In genomic region chr4:137660364-137661077, GRCm38 (mm10) we compare ENCODE assay signal across 8 mouse cellular contexts. TPM values are rescaled to one million over a fixed set of nuclear protein-coding genes. Genes with fewer than 3 reads are reported as not detected.
DNase-seq lines count a peak whose midpoint lies in the region; ATAC-seq and TF ChIP-seq lines count a peak whose summit lies in the region.
"Had no signal": no experiment of that assay in that cellular context is flagged by ENCODE, and none has a peak within 500 bp of the region (broad histone marks: within the 10 kb centered on the region; RNA-seq: fewer than 3 reads in every experiment).

No protein-coding gene starts in this region.

- no peak overlapping the region for H3K9ac ChIP-seq in forebrain, embryonic 11.5 days (ENCODE audit: low read length)
- H3K9ac ChIP-seq: limb, embryonic 13.5 days had no signal

- H3K27ac ChIP-seq in kidney, adult 2 months (ENCODE audit: insufficient read depth, low read depth, low read length): 0 out of 2 replicates have a peak overlapping the region, but pooled peaks have one; percentile 28
- H3K27ac ChIP-seq in forebrain, embryonic 11.5 days (ENCODE audit: low read depth, low read length): no peak overlapping the region
- H3K27ac ChIP-seq: limb, embryonic 13.5 days had no signal

- peak; percentile 38 for DNase-seq in kidney, adult 2 months
- no peak for DNase-seq in kidney, adult 11 months
- peak; percentile 81 for DNase-seq in Muller cell, postnatal 12 days (ENCODE audit: inconsistent ontology term)
- DNase-seq in cerebellum, postnatal 25 days: peak; percentile 47
- DNase-seq in lung, postnatal 14 days: peak; percentile 47
- no peak for DNase-seq in thymus, postnatal 25 days
- no peak for DNase-seq in forebrain, embryonic 11.5 days (ENCODE audit: low spot score)

- TF ChIP-seq CTCF in kidney, adult 2 months (conservative IDR thresholded peaks at IDR 0.05; ENCODE audit: insufficient read depth, insufficient read length, low read depth, low read length): no peak

- no peak overlapping the region for H3K4me3 ChIP-seq in kidney, adult 2 months (ENCODE audit: insufficient read depth, low read depth, low read length)
- no peak overlapping the region for H3K4me3 ChIP-seq in forebrain, embryonic 11.5 days (ENCODE audit: low read depth, low read length)
- H3K4me3 ChIP-seq: limb, embryonic 13.5 days had no signal

- no peaks in the 10 kb centered on the region for H3K27me3 ChIP-seq in kidney, adult 2 months (replicated peaks; ENCODE audit: control insufficient read depth, insufficient read depth, low read length)
- H3K27me3 ChIP-seq in forebrain, embryonic 11.5 days (ENCODE audit: control insufficient read depth, insufficient read depth, low read length): peaks cover 5% of the 10 kb centered on the region; the same call in 1 of the 2 replicates

- no peaks in the 10 kb centered on the region for H3K36me3 ChIP-seq in kidney, adult 2 months (ENCODE audit: control insufficient read depth, insufficient read depth, low read length)
- peaks cover 4% of the 10 kb centered on the region for H3K36me3 ChIP-seq in forebrain, embryonic 11.5 days (ENCODE audit: control insufficient read depth, insufficient read depth, low read length)

- H3K4me2 ChIP-seq in forebrain, embryonic 11.5 days (ENCODE audit: low read depth, low read length, severe bottlenecking): no peak overlapping the region
- H3K4me2 ChIP-seq: limb, embryonic 13.5 days had no signal

- peaks cover 12% of the 10 kb centered on the region for H3K4me1 ChIP-seq in kidney, adult 2 months (ENCODE audit: control insufficient read depth, insufficient read depth, low read length)
- peaks cover 8% of the 10 kb centered on the region; the same call in 1 of the 2 replicates for H3K4me1 ChIP-seq in forebrain, embryonic 11.5 days (replicated peaks; ENCODE audit: control insufficient read depth, insufficient read depth, low read length)

- WGBS in kidney, adult 2 months: 62% methylated on average over 10 of the region's 10 CpGs
- WGBS in forebrain, embryonic 11.5 days: 74% methylated on average over 10 of the region's 10 CpGs

- no peaks in the 10 kb centered on the region for H3K9me3 ChIP-seq in forebrain, embryonic 11.5 days (ENCODE audit: control insufficient read depth, low read length)
- H3K9me3 ChIP-seq: limb, embryonic 13.5 days had no signal

- TF ChIP-seq POLR2A in kidney, adult 2 months (IDR thresholded peaks at IDR 0.05; ENCODE audit: low read depth, low read length): no peak

- no peak for ATAC-seq in forebrain, embryonic 11.5 days (replicated peaks; ENCODE audit: low FRiP score)

RNA-seq across cellular contexts. Expression of gene Rap1gap, which starts 4.0 kb away (rescaled TPM):
- polyA plus RNA-seq in kidney, adult 2 months (2012; rRNA removed): 213 and 248 TPM in 2 replicates
- 4.4 and 7.7 TPM in 2 replicates for polyA plus RNA-seq in forebrain, embryonic 11.5 days (2014; fragmentation: Nextera tagmentation; extraction: Ambion mirVana)

Comparison
In these comparisons a context has a peak if more than half of its experiments do, and no peak if none do; other contexts are left out.
1. DNase-seq: peak in kidney, adult 2 months (single experiment), Muller cell, postnatal 12 days (single experiment), cerebellum, postnatal 25 days (2 of 2) and lung, postnatal 14 days (single experiment); none in kidney, adult 11 months (single experiment), thymus, postnatal 25 days (single experiment) and forebrain, embryonic 11.5 days (single experiment).
2. RNA of gene Rap1gap, which starts 4.0 kb away (polyA plus RNA-seq): 213 to 248 TPM in kidney, adult 2 months; 4.4 to 7.7 TPM in forebrain, embryonic 11.5 days; every median in the first group is over 10 times any median in the second.